Mouse (Mus musculus) urinary bladder, adult 18-20 months (tissue): ENCODE results near the gene Tex13c2.
A peak's percentile ranks its signal among the peaks of the same experiment; 100 is the strongest.

Source experiments
- DNase-seq, 2 experiments: peaks; one replicate each; pipeline ENCODE4 v3.0.0; 2022; ENCODE audit warnings: low spot score in 2 of 2, mixed read lengths in 2 of 2

Tex13c2 gene

GRCm38 (mm10) chrX:42489446-42489845 is at the start of gene Tex13c2:
Gene Tex13c2, plus strand, starts transcription at chrX:42489691.
- no peak for DNase-seq

GRCm38 (mm10) chrX:42450305-42450704 is 39.2 kb upstream of the Tex13c2 start:
- DNase-seq = no peak

GRCm38 (mm10) chrX:42453001-42453400 is 36.5 kb upstream of the Tex13c2 start:
- no peak for DNase-seq

- no peak for DNase-seq
Observed at GRCm38 (mm10) chrX:42454533-42454932, 35.0 kb upstream of the Tex13c2 start.

- no peak for DNase-seq
Observed at GRCm38 (mm10) chrX:42490336-42490735, 845 bp downstream of the Tex13c2 start.

GRCm38 (mm10) chrX:42500538-42500937 is 11.0 kb downstream of the Tex13c2 start:
- no peak for DNase-seq

- no peak for DNase-seq
Observed at GRCm38 (mm10) chrX:42502291-42503043, 13.0 kb downstream of the Tex13c2 start, which contains the start of gene Sh2d1a. Gene Sh2d1a, plus strand, starts transcription at chrX:42502453.

- DNase-seq = no peak
Observed at GRCm38 (mm10) chrX:42511105-42511504, 21.6 kb downstream of the Tex13c2 start.

GRCm38 (mm10) chrX:42512567-42512966 is 23.1 kb downstream of the Tex13c2 start:
- no peak for DNase-seq

GRCm38 (mm10) chrX:42522868-42523267 is 33.4 kb downstream of the Tex13c2 start:
- no peak for DNase-seq

GRCm38 (mm10) chrX:42530703-42531102 is 41.2 kb downstream of the Tex13c2 start:
- no peak for DNase-seq

- no peak for DNase-seq
Observed at GRCm38 (mm10) chrX:42540030-42540755, 50.7 kb downstream of the Tex13c2 start.

GRCm38 (mm10) chrX:42540756-42541053 is 51.2 kb downstream of the Tex13c2 start:
- peak; percentile 4 to 32 for DNase-seq
